Mouse (Mus musculus) olfactory bulb, adult 2 months (tissue): Measurements from ENCODE around the gene Fbxw28. TPM values are rescaled to one million over a fixed set of nuclear protein-coding genes. Genes with fewer than 3 reads are reported as not detected.
"Not testable (repeated sequence)": the region's sequence is repeated elsewhere in the genome, so short reads cannot be mapped to it uniquely, and the experiment has no call there.

Experiments
- H3K27ac ChIP-seq: fragments of 200-500 bp; 2 replicates; pipeline ENCODE4 v1.5.1; 2012; ENCODE audit warnings: low read depth, low read length; ENCODE audit not compliant: insufficient read depth
- H3K4me1 ChIP-seq: fragments of 200-500 bp; 2 replicates; pipeline ENCODE4 v1.6.1; 2012; ENCODE audit warnings: low read length; ENCODE audit not compliant: control insufficient read depth, insufficient read depth
- H3K4me3 ChIP-seq: fragments of 200-500 bp; 2 replicates; pipeline ENCODE4 v1.5.1; 2012; ENCODE audit warnings: mild to moderate bottlenecking, low read depth, low read length, moderate library complexity; ENCODE audit not compliant: insufficient read depth
- whole genome bisulfite sequencing: fragments of 180-500 bp; shearing (Covaris S2); methylation state at CpG from one replicate; pipeline ENCODE4 v1.1.7; 2018; 5-methylcytosine and 5-hydroxymethylcytosine counted together
- polyA plus RNA-seq: library from polyadenylated mRNA; stranded (reverse); fragments of >200 nt; gene quantifications from 2 replicates; pipeline ENCODE4 v1.2.4, GENCODE M21; 2012; ENCODE audit warnings: low replicate concordance; ENCODE audit not compliant: missing spikeins, insufficient read depth, insufficient read length

Gene Fbxw28
- polyA plus RNA-seq = not detected in 2 replicates

GRCm38 (mm10) chr9:109339559-109339958, at the start of gene Fbxw28:
Gene Fbxw28, minus strand, starts transcription at chr9:109339659.
- not testable (repeated sequence) for H3K4me1 ChIP-seq, H3K27ac ChIP-seq, H3K4me3 ChIP-seq
- WGBS = no CpG with 5 or more reads among the region's 1 CpGs

- H3K27ac ChIP-seq, H3K4me3 ChIP-seq, H3K4me1 ChIP-seq: not testable (repeated sequence)
- WGBS = 100% methylated on average over 1 of the region's 1 CpGs
Measured at GRCm38 (mm10) chr9:109287576-109287975, 51.9 kb downstream of the Fbxw28 start, which contains the start of gene Fbxw14. Gene Fbxw14, minus strand, starts transcription at chr9:109287676.

Other genes starting within 250 kb of the Fbxw28 start
- gene Plxnb1, start 244.3 kb downstream of the Fbxw28 start, polyA plus RNA-seq = not detected in 2 replicates
- not detected in 2 replicates for gene Fbxw21, start 177.6 kb downstream of the Fbxw28 start, polyA plus RNA-seq
- gene Fbxw13, start 143.7 kb downstream of the Fbxw28 start, polyA plus RNA-seq = not detected in 2 replicates
- gene Fbxw20, start 104.9 kb downstream of the Fbxw28 start, polyA plus RNA-seq = not detected in 2 replicates
- not detected in 2 replicates for gene Fbxw14, start 52.0 kb downstream of the Fbxw28 start, polyA plus RNA-seq
- not detected in 2 replicates for gene Fbxw22, start 64.6 kb upstream of the Fbxw28 start, polyA plus RNA-seq
- gene Fbxw16, start 109.5 kb upstream of the Fbxw28 start, polyA plus RNA-seq = not detected in 2 replicates
- gene Fbxw19, start 156.2 kb upstream of the Fbxw28 start, polyA plus RNA-seq = not detected in 2 replicates
- not detected in 2 replicates for gene Fbxw15, start 228.6 kb upstream of the Fbxw28 start, polyA plus RNA-seq